Mouse (Mus musculus) left cerebral cortex, postnatal 14 days (tissue): ENCODE results near the gene Mrgpre. TPM values are rescaled to one million over a fixed set of nuclear protein-coding genes. Genes with fewer than 3 reads are reported as not detected.

Experiments used
- DNase-seq, 2 experiments: peaks; one replicate each; pipeline ENCODE4 v3.0.0; 2021 to 2022; ENCODE audit warnings: low spot score in 2 of 2, mixed read lengths in 1 of 2
- intact Hi-C: fragments of 180-260 bp; cut with DNase I; formaldehyde crosslinking; loops from one replicate; pipeline ENCODE4 v1.15.1; 2025
- microRNA-seq, 2 experiments: library from miRNA; unstranded; fragments of <30 nt; microRNA quantifications; one replicate each; pipeline ENCODE4 v1.2.0; 2022
- total RNA-seq, 2 experiments: library from RNA; stranded (reverse); gene quantifications; 2 replicates each; pipeline ENCODE4 v1.2.3; 2021

Mrgpre gene
- total RNA-seq, 2 experiments from 2014 or later, result 7.4 to 8.7 TPM

DNA sequence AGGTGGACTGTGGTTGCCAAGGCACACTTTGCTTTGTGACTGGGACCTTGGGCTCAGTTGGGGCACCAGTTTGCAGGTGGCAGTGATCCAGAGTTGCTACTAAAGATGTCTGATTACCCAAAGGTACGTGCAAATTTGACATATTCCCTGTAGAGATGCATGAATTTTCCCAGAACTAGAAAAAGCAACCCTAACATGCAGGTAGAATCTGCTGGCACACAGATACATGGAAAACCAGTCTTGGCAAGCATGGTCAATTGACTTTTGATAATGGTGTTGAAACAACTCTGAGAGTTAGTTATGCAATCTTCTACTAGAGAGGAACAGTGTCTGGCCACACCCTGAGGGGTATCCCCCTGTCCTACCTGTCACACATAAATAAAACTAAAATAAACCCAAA is 32.9 kb downstream of the Mrgpre start:
- no peak for DNase-seq
- intact Hi-C loops, result loop anchor here (10.0 kb wide), 1 partner anchor 277 kb away; the partner anchor contains the start of gene Slc22a18

- intact Hi-C loops, result loop anchor here (2.0 to 10.0 kb wide), 2 partner anchors 42 to 594 kb away; no protein-coding TSS in a partner anchor
- no peak for DNase-seq
These were observed 35.3 kb downstream of the Mrgpre start for GRCm38 (mm10) chr7:143749045-143749444.

DNA sequence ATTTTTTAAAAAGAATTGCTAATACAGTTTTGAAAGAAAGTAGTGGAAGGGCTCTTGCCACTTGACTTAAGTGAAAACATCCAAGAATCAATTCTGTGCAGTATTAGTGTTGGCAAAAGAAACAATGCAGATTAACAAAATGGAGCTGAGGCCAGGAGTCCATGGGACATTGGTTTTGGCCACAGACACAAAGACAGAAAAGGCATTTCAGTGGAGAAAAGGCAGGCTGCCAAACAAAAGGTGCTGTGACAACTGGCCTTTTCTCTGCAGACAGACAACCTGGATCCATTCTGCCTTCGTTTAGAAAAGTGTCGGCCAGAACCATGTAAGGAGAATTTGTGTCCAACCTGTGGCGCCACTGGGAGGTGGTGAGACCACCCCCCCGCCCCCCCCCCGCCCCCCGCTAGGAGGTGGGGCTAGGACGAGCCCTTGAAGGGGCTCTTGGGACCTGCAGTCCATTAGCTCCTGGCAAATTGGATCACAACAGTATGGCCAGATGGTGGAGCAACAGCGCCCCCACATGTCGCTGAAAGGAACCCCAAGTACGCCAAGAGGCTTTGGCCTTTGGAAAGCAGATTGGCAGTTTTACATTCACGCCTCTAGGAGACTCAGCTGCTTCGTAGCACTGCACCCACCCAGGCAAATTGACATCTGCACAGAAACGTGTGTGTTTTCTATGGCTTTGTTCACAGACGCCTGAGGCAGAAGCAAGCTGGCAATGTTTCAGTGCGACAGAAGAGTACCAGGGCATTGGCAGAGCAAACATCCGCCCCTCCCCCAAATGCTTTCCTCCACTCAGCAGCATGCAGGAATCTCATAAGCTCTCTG is 36.0 kb downstream of the Mrgpre start:
- peak; percentile 91 to 96 for DNase-seq
- intact Hi-C loops, result loop anchor here (2.0 to 10.0 kb wide), 2 partner anchors 41 to 593 kb away; no protein-coding TSS in a partner anchor

DNA sequence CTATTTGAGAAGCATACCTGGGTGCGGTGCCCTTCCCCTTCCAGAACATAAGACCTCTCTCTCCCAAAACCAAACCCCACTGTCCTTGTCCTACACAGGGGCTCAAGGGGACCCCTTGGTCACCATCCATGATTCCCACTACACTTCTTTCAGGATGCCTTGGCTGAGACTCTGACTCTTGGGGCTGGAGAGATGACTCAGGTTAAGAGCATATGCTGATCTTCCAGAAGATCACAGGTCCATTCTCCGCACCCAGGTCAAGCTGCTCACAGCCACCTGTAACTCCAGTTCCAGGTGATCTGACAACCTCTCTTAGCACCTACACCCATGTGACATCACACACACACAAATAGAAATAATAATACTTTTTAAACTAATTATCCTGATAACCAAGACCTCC is 43.6 kb downstream of the Mrgpre start:
- no peak for DNase-seq
- intact Hi-C loops, result loop anchor here (10.0 kb wide), 1 partner anchor 586 kb away; no protein-coding TSS in a partner anchor

DNA sequence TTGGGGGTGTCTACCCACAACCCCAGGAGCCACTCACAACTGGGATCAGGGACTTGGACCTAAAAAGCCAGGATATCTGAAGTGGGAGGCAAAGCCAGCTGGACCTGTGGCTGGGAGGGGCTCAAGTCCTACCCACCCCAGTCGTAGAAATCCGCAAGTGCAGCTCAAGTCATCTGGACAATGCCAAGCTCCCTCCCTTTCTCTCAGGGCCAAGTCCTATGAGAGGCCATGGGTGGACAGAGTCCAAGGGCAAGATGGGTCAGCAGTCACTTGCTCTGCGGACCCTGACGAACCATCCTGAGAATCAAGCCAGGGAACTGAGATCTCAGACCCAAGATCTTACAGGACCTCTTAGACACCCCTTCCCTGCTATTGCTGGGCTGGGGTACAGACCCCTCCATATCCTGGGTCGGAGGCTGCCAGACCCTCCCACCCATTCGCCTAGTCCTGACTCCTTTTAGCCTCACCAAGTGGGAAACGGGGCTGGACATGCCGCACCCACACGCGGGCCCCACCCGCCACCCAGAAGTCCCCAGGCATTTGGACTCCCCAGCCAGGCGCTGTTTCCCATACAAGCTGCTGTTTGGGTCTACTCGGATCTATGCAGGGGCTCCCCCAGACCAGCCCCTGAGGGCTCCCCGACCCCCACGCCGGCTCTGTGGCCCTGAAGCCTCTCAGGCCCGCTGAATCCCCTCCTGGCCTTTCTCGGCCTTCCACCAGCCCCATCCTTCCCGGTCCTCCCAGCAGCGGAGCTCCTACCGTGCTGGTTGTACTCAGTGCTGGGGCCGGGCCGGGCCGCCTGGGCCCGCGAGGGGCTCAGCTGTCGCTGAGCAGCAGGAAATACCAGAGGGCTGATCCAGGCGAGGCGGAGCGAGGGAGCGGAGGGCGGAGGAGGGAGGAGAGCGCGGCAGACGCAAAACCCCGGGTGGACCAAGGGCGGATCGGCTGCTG is 44.5 kb downstream of the Mrgpre start:
- DNase-seq, result peak; percentile 78 to 82
- intact Hi-C loops, result loop anchor here (10.0 kb wide), 1 partner anchor 585 kb away; no protein-coding TSS in a partner anchor

GRCm38 (mm10) chr7:143738601-143739006 is 45.7 kb downstream of the Mrgpre start:
- no peak for DNase-seq
- intact Hi-C loops, result no loop called here

- no peak for DNase-seq
These were observed 46.1 kb downstream of the Mrgpre start for GRCm38 (mm10) chr7:143738194-143738593.

DNA sequence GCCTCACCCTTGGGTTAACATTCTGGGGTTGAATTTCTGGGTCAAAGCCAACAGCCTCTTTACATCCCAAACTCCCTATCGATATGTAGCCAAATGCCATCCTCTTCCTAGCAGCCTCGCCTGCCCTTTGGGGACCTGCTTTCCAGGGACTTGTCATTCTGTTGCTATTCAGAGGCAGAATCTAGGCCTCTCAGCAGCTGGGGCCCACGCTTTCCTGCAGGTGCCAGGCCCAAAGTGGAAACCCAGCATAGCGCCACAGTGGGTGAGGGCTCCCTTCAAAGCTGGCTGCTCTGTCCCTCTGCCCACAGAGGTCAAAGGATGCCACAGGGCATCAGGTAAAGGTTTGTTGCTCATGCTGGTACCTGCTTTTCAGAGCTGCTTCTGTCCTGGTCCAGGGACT is 50.6 kb downstream of the Mrgpre start:
- DNase-seq, result no peak
- intact Hi-C loops, result no loop called here

More at GRCm38 (mm10) chr7:143738194-143738593, 46.1 kb downstream of the Mrgpre start:
- intact Hi-C loops, result no loop called here

- DNase-seq, result no peak
- intact Hi-C loops, result no loop called here
These were observed 54.4 kb downstream of the Mrgpre start for GRCm38 (mm10) chr7:143729886-143730285.

Small RNAs within 50 kb of the gene (microRNA-seq; reads per million reads assigned to microRNA genes)
- 0 reads per million in 2 experiments for gene Gm22064

Other genes with a start within 250 kb of the Mrgpre start
- 100 to 1,000 TPM; 131 to 132 TPM for gene Nap1l4, start 235.4 kb downstream of the Mrgpre start, total RNA-seq
- 10 to 100 TPM; 54.3 to 56.5 TPM for gene Cars, start 184.4 kb downstream of the Mrgpre start, total RNA-seq
- under 1 TPM; 0.11 to 0.15 TPM for gene Tnfrsf26, start 155.8 kb downstream of the Mrgpre start, total RNA-seq
- 1 to 10 TPM; 2.7 to 2.8 TPM for gene Tnfrsf22, start 134.8 kb downstream of the Mrgpre start, total RNA-seq
- gene Tnfrsf23, start 98.6 kb downstream of the Mrgpre start, total RNA-seq, result 1 to 10 TPM in 1 of 2 experiments, under 1 TPM in 1; 0.92 to 1.0 TPM
- 10 to 100 TPM; 33.7 to 35.6 TPM for gene Osbpl5, start 27.5 kb downstream of the Mrgpre start, total RNA-seq
- not detected for gene Mrgprg, start 17.5 kb downstream of the Mrgpre start, total RNA-seq
- gene Nadsyn1, start 38.3 kb upstream of the Mrgpre start, total RNA-seq, result 1 to 10 TPM; 5.4 to 5.6 TPM
- gene Dhcr7, start 38.6 kb upstream of the Mrgpre start, total RNA-seq, result 10 to 100 TPM; 56.2 to 59.3 TPM
- not detected for gene Gm498, start 82.3 kb upstream of the Mrgpre start, total RNA-seq
- gene Shank2, start 217.4 kb upstream of the Mrgpre start, total RNA-seq, result 100 to 1,000 TPM; 170 to 187 TPM